Mouse (Mus musculus): ENCODE measurements around the gene Camkmt. TPM values are rescaled to one million over a fixed set of nuclear protein-coding genes. Genes with fewer than 3 reads are reported as not detected.

The Camkmt gene
- polyA plus RNA-seq, 2 experiments from 2014 or later: 5.7 to 7.4 TPM

- no peak for ATAC-seq
These were observed 416.7 kb downstream of the Camkmt start for GRCm38 (mm10) chr17:85507089-85507460.

Other genes with a start within 250 kb of the Camkmt start
- gene Ppm1b, start 133.8 kb upstream of the Camkmt start, polyA plus RNA-seq (2017; shearing (Covaris generic)): 10 to 100 TPM; 13.9 to 27.5 TPM
- under 1 TPM; 0.79 to 0.94 TPM for gene Slc3a1, start 62.2 kb upstream of the Camkmt start, polyA plus RNA-seq (2017; shearing (Covaris generic))
- 10 to 100 TPM; 11.3 to 12.3 TPM for gene Prepl, start 311 bp upstream of the Camkmt start, polyA plus RNA-seq (2017; shearing (Covaris generic))

Measured in CD4-positive, CD25-positive, alpha-beta regulatory T cell, adult 4 months (primary cell).